Comparison of ENCODE assay signal across 8 mouse cellular contexts in genomic region chr2:156311841-156312291, GRCm38 (mm10). TPM values are rescaled to one million over a fixed set of nuclear protein-coding genes. Genes with fewer than 3 reads are reported as not detected.
A peak's percentile ranks its signal among the peaks of the same experiment; 100 is the strongest.
DNase-seq lines count a peak whose midpoint lies in the region; ATAC-seq lines count a peak whose summit lies in the region.

No protein-coding gene starts in this region.

- DNase-seq in retina, embryonic 14.5 days (ENCODE audit: low spot score): peak; percentile 62
- no peak for DNase-seq in retina, postnatal 1 day
- DNase-seq in embryo, embryonic 11 days: peak; percentile 78
- peak; percentile 66 to 86 for DNase-seq in spleen, postnatal 4 days (ENCODE audit: low spot score in 2 of 2)

- H3K4me3 ChIP-seq in intestine, embryonic 16.5 days (ENCODE audit: low read length): peak overlapping the region; percentile 95
- peak overlapping the region; percentile 66 for H3K4me3 ChIP-seq in limb, embryonic 13.5 days
- peak overlapping the region; percentile 92 for H3K4me3 ChIP-seq in midbrain, embryonic 12.5 days

- H3K4me1 ChIP-seq in intestine, embryonic 16.5 days (ENCODE audit: control insufficient read depth, insufficient read depth, low read length): 0 out of 2 replicates have a peak, but pooled peaks cover 5% of the 10 kb centered on the region
- H3K4me1 ChIP-seq in limb, embryonic 13.5 days: peaks cover 12% of the 10 kb centered on the region
- peaks cover 10% of the 10 kb centered on the region; the same call in 1 of the 2 replicates for H3K4me1 ChIP-seq in midbrain, embryonic 12.5 days

- peak overlapping the region; percentile 76 for H3K4me2 ChIP-seq in intestine, embryonic 16.5 days (ENCODE audit: low read depth, low read length)
- H3K4me2 ChIP-seq in limb, embryonic 13.5 days (replicated peaks): peak overlapping the region; percentile 88
- peak overlapping the region; percentile 83 for H3K4me2 ChIP-seq in midbrain, embryonic 12.5 days (replicated peaks)

- peak overlapping the region; percentile 90 for H3K9ac ChIP-seq in intestine, embryonic 16.5 days (ENCODE audit: low read depth, low read length)
- H3K9ac ChIP-seq in limb, embryonic 13.5 days: peak overlapping the region; percentile 85
- peak overlapping the region; percentile 94 for H3K9ac ChIP-seq in midbrain, embryonic 12.5 days (replicated peaks)

- WGBS in intestine, embryonic 16.5 days: under 1% methylated on average over 53 of the region's 53 CpGs
- under 1% methylated on average over 50 of the region's 53 CpGs for WGBS in limb, embryonic 13.5 days
- WGBS in midbrain, embryonic 12.5 days: under 1% methylated on average over 50 of the region's 53 CpGs

- no peaks in the 10 kb centered on the region for H3K27me3 ChIP-seq in intestine, embryonic 16.5 days (replicated peaks; ENCODE audit: control insufficient read depth, insufficient read depth, low read length)
- H3K27me3 ChIP-seq in limb, embryonic 13.5 days: no peaks in the 10 kb centered on the region
- H3K27me3 ChIP-seq in midbrain, embryonic 12.5 days: no peaks in the 10 kb centered on the region

- peaks cover 3% of the 10 kb centered on the region; the same call in 1 of the 2 replicates for H3K36me3 ChIP-seq in intestine, embryonic 16.5 days (ENCODE audit: control insufficient read depth, insufficient read depth, low read length)
- peaks cover 31% of the 10 kb centered on the region for H3K36me3 ChIP-seq in limb, embryonic 13.5 days
- H3K36me3 ChIP-seq in midbrain, embryonic 12.5 days: peaks cover 19% of the 10 kb centered on the region; the same call in 1 of the 2 replicates

- ATAC-seq in granulocyte monocyte progenitor cell, adult 5-6 weeks (replicated peaks; ENCODE audit: poor library complexity, severe bottlenecking): peak; percentile 64
- peak; percentile 84 for ATAC-seq in intestine, embryonic 16.5 days
- peak; percentile 29 for ATAC-seq in limb, embryonic 13.5 days (ENCODE audit: low FRiP score, low read depth)
- peak; percentile 30 for ATAC-seq in midbrain, embryonic 12.5 days (ENCODE audit: low FRiP score, low read depth)

- peak overlapping the region; percentile 99 for H3K27ac ChIP-seq in intestine, embryonic 16.5 days (ENCODE audit: low read length)
- H3K27ac ChIP-seq in limb, embryonic 13.5 days: peak overlapping the region; percentile 97
- peak overlapping the region; percentile 98 for H3K27ac ChIP-seq in midbrain, embryonic 12.5 days (replicated peaks)

- no peaks in the 10 kb centered on the region for H3K9me3 ChIP-seq in intestine, embryonic 16.5 days (ENCODE audit: control insufficient read depth, low read length)
- no peaks in the 10 kb centered on the region for H3K9me3 ChIP-seq in limb, embryonic 13.5 days
- no peaks in the 10 kb centered on the region for H3K9me3 ChIP-seq in midbrain, embryonic 12.5 days

RNA-seq across cellular contexts. Expression of gene Cnbd2, which starts 0.2 kb away (rescaled TPM):
- 3.4 and 4.0 TPM in 2 replicates for total RNA-seq in granulocyte monocyte progenitor cell, adult 5-6 weeks (2014; fragmentation: Nextera tagmentation)
- 2.6 and 6.5 TPM in 2 replicates for total RNA-seq in granulocyte monocyte progenitor cell, adult 5-6 weeks (2017)
- 4.2 and 4.5 TPM in 2 replicates for polyA plus RNA-seq in intestine, embryonic 16.5 days (2015; fragmentation: Nextera tagmentation; extraction: Ambion mirVana)
- polyA plus RNA-seq in limb, embryonic 13.5 days (2015; fragmentation: Nextera tagmentation; extraction: Ambion mirVana): 3.9 and 4.4 TPM in 2 replicates
- polyA plus RNA-seq in midbrain, embryonic 12.5 days (2016; fragmentation: Nextera tagmentation; extraction: Ambion mirVana): 5.9 and 6.3 TPM in 2 replicates

RNA-seq across cellular contexts. Expression of gene Scand1, which starts 0.6 kb away (rescaled TPM):
- total RNA-seq in granulocyte monocyte progenitor cell, adult 5-6 weeks (2014; fragmentation: Nextera tagmentation): 0.60 and 5.4 TPM in 2 replicates
- total RNA-seq in granulocyte monocyte progenitor cell, adult 5-6 weeks (2017): 20.9 and 28.4 TPM in 2 replicates
- polyA plus RNA-seq in intestine, embryonic 16.5 days (2015; fragmentation: Nextera tagmentation; extraction: Ambion mirVana): 48.9 and 56.6 TPM in 2 replicates
- 69.6 and 70.4 TPM in 2 replicates for polyA plus RNA-seq in limb, embryonic 13.5 days (2015; fragmentation: Nextera tagmentation; extraction: Ambion mirVana)
- polyA plus RNA-seq in midbrain, embryonic 12.5 days (2016; fragmentation: Nextera tagmentation; extraction: Ambion mirVana): 119 and 122 TPM in 2 replicates

Comparison
In these comparisons a context has a peak if more than half of its experiments do, and no peak if none do; other contexts are left out.
1. ATAC-seq: peak in every context shown above with its lines; median percentile 84 in intestine, embryonic 16.5 days; 64 in granulocyte monocyte progenitor cell, adult 5-6 weeks; 30 in midbrain, embryonic 12.5 days; 29 in limb, embryonic 13.5 days.